Mouse (Mus musculus) kidney, postnatal 4 days (tissue): ENCODE measurements around the gene Fam162a.
"Not testable (repeated sequence)": the region's sequence is repeated elsewhere in the genome, so short reads cannot be mapped to it uniquely, and the experiment has no call there.

Source experiments
- DNase-seq, 2 experiments: peaks; one replicate each; pipeline ENCODE4 v3.0.0; 2021; ENCODE audit warnings: mixed read lengths in 2 of 2

The Fam162a gene

GRCm38 (mm10) chr16:36071450-36072379, at the start of gene Fam162a, which contains the start of gene Ccdc58:
Gene Fam162a, minus strand, starts transcription at chr16:36071594.
Gene Ccdc58, plus strand, starts transcription at chr16:36071685.
- DNase-seq, result peak; percentile 94 to 96

GRCm38 (mm10) chr16:36115751-36116150, 44.4 kb upstream of the Fam162a start:
- DNase-seq, result not testable (repeated sequence)

- DNase-seq, result not testable (repeated sequence)
Measured at GRCm38 (mm10) chr16:36111486-36111885, 40.1 kb upstream of the Fam162a start.

GRCm38 (mm10) chr16:36102211-36102610, 30.8 kb upstream of the Fam162a start:
- no peak for DNase-seq

GRCm38 (mm10) chr16:36101526-36101925, 30.1 kb upstream of the Fam162a start:
- no peak for DNase-seq

GRCm38 (mm10) chr16:36097813-36098499, 26.6 kb upstream of the Fam162a start:
- DNase-seq, result not testable (repeated sequence)

GRCm38 (mm10) chr16:36094079-36094478, 22.7 kb upstream of the Fam162a start:
- DNase-seq, result no peak

GRCm38 (mm10) chr16:36090785-36091509, 19.6 kb upstream of the Fam162a start:
- no peak for DNase-seq

- peak; percentile 32 to 33 for DNase-seq
Measured at GRCm38 (mm10) chr16:36089850-36090616, 18.6 kb upstream of the Fam162a start.

GRCm38 (mm10) chr16:36089065-36089464, 17.7 kb upstream of the Fam162a start:
- peak in 1 of 2 experiments; percentile 31 for DNase-seq

GRCm38 (mm10) chr16:36087846-36088245, 16.5 kb upstream of the Fam162a start:
- DNase-seq, result peak; percentile 16 to 32

- no peak for DNase-seq
Measured at GRCm38 (mm10) chr16:36079916-36080315, 8.5 kb upstream of the Fam162a start.

GRCm38 (mm10) chr16:36074772-36075171, 3.4 kb upstream of the Fam162a start:
- DNase-seq, result no peak

- no peak for DNase-seq
Measured at GRCm38 (mm10) chr16:36072410-36073011, 1.1 kb upstream of the Fam162a start.

- no peak for DNase-seq
Measured at GRCm38 (mm10) chr16:36071071-36071449, 334 bp downstream of the Fam162a start.

GRCm38 (mm10) chr16:36069819-36070575, 1.4 kb downstream of the Fam162a start:
- no peak for DNase-seq

- no peak for DNase-seq
Measured at GRCm38 (mm10) chr16:36068356-36068755, 3.0 kb downstream of the Fam162a start.

GRCm38 (mm10) chr16:36067694-36068093, 3.7 kb downstream of the Fam162a start:
- DNase-seq, result no peak

GRCm38 (mm10) chr16:36064904-36065303, 6.5 kb downstream of the Fam162a start:
- no peak for DNase-seq

- DNase-seq, result no peak
Measured at GRCm38 (mm10) chr16:36063315-36063714, 8.1 kb downstream of the Fam162a start.

- not testable (repeated sequence) for DNase-seq
Measured at GRCm38 (mm10) chr16:36062534-36062933, 8.9 kb downstream of the Fam162a start.
